Mouse (Mus musculus): ENCODE data around the gene Mmaa.

- TF ChIP-seq CTCF (IDR thresholded peaks at IDR 0.05; ENCODE audit: borderline replicate concordance, insufficient read depth, low read depth, low read length) (no peak), POLR2A (IDR thresholded peaks at IDR 0.05; ENCODE audit: borderline replicate concordance, insufficient read depth, low read length) (no peak)
Measured at GRCm38 (mm10) chr8:79256076-79256705, 38.5 kb downstream of the Mmaa start.

Measured in cerebellum, adult 2 months (tissue).